Mouse (Mus musculus) stomach, embryonic 15.5 days (tissue): Measurements from ENCODE around the gene Asic3. TPM values are rescaled to one million over a fixed set of nuclear protein-coding genes. Genes with fewer than 3 reads are reported as not detected.
A peak's percentile ranks its signal among the peaks of the same experiment; 100 is the strongest.

Experiments used
- ATAC-seq: fragments of 200-750 bp; cut with Nextera tagmentation; 2 replicates; pipeline ENCODE4 v1.8.0; 2017; ENCODE audit warnings: low read depth, moderate number of reproducible peaks, moderate TSS enrichment; ENCODE audit not compliant: insufficient read depth, low FRiP score
- H3K27ac ChIP-seq: fragments of 300-500 bp; sonication (generic); 2 replicates; pipeline ENCODE4 v1.5.1; 2015; ENCODE audit warnings: mild to moderate bottlenecking, inconsistent platforms
- H3K27me3 ChIP-seq: fragments of 300-500 bp; sonication (generic); replicated peaks from 2 replicates; pipeline ENCODE4 v1.6.1; 2015; ENCODE audit warnings: inconsistent platforms
- H3K36me3 ChIP-seq: fragments of 300-500 bp; sonication (generic); 2 replicates; pipeline ENCODE4 v1.6.1; 2015; ENCODE audit warnings: inconsistent platforms
- H3K4me1 ChIP-seq: fragments of 300-500 bp; sonication (generic); 2 replicates; pipeline ENCODE4 v1.6.1; 2015; ENCODE audit warnings: inconsistent platforms
- H3K4me2 ChIP-seq: fragments of 300-500 bp; sonication (generic); 2 replicates; pipeline ENCODE4 v1.6.1; 2015; ENCODE audit warnings: mild to moderate bottlenecking, inconsistent platforms
- H3K4me3 ChIP-seq: fragments of 300-500 bp; sonication (generic); replicated peaks from 2 replicates; pipeline ENCODE4 v1.5.1; 2015; ENCODE audit warnings: inconsistent platforms
- H3K9ac ChIP-seq: fragments of 300-500 bp; sonication (generic); 2 replicates; pipeline ENCODE4 v1.6.1; 2015; ENCODE audit warnings: inconsistent platforms
- H3K9me3 ChIP-seq: fragments of 300-500 bp; sonication (generic); 2 replicates; pipeline ENCODE4 v1.6.1; 2016; ENCODE audit warnings: inconsistent platforms
- WGBS: fragments of 180-500 bp; shearing (Covaris S2); methylation state at CpG from one replicate; pipeline ENCODE4 v1.1.7; 2015; 5-methylcytosine and 5-hydroxymethylcytosine counted together
- polyA plus RNA-seq: library from polyadenylated mRNA; unstranded; fragments of >200 nt; fragmentation: Nextera tagmentation; extraction: Ambion mirVana; gene quantifications from 2 replicates; pipeline ENCODE4 v1.2.1, GENCODE M21; 2015

The Asic3 gene
- polyA plus RNA-seq, 1 experiment from 2014 or later = 0.18 TPM

DNA sequence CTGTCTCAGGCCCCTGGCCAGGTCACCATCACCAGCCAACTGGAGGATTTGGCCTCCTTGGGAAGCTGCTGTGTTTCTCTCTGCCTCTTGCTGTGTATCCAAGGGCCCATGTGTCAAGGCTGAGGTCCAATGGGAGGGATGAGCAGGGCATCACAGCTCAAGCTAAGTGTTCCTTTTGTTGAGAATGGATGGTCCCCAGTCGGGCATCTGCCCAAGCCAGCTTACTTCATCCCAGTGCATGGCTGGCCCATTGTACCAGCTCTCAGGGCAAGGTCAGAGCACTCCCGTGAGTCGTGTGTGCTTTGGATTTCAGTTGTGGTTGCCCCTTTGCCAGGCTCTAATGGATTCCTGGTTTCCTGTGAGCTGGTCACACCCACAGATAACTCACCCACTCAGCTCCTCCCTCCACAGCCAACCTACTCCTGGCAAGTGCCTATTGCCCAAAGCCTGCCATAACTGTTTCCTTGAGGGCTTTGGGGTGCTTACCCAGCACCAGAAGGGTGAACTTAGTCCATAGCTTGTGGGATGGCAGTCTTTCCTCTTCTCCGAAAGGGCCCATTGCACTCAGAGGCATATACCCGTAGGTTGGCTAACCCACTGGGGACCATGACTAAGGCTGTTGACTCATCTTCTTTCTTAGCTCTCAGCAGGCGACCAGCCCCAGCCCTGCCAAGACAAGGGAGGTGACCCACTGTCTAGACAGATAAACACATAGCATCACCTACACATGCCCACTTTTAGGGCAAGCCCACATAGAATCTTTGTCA, 8.4 kb upstream of the Asic3 start:
- Histone ChIP-seq H3K4me1 (no peaks in the 10 kb centered on the region), H3K4me3 (no peak overlapping the region), H3K27me3 (no peaks in the 10 kb centered on the region), H3K36me3 (peaks cover 16% of the 10 kb centered on the region), H3K27ac (no peak overlapping the region), H3K9ac (no peak overlapping the region), H3K4me2 (no peak overlapping the region), H3K9me3 (no peaks in the 10 kb centered on the region)
- WGBS = 76% methylated on average over 6 of the region's 6 CpGs
- no peak for ATAC-seq

DNA sequence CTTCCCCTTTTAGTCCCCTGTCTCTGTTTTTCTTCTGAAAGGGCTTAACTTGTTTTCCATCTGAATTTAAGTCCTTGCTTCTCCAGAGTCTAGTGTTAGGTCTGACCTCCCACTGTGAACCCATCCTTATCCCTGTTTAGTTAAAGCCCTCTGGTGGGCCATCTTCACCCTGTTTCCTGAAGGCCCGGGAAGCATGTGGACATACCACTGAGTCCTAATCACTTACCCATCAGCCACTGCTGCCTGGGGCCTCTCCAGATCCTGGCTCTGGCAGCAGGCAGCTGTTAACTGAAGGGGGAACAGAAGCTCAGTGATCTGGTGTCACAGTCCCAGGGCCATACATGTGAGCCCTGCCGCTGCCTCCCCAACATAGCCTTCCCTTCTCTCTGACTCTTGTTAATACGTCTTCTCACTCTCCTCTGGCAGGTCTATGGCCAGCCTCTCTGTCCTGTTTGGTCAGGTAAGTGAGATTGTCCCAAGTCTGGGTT, 7.8 kb upstream of the Asic3 start:
- H3K4me3 ChIP-seq = no peak overlapping the region
- no peak overlapping the region for H3K4me2 ChIP-seq
- H3K9ac ChIP-seq = no peak overlapping the region
- 69% methylated on average over 3 of the region's 3 CpGs for WGBS
- no peaks in the 10 kb centered on the region for H3K27me3 ChIP-seq
- H3K4me1 ChIP-seq = no peaks in the 10 kb centered on the region
- H3K27ac ChIP-seq = no peak overlapping the region
- no peaks in the 10 kb centered on the region for H3K9me3 ChIP-seq
- no peak for ATAC-seq
- H3K36me3 ChIP-seq = peaks cover 16% of the 10 kb centered on the region

DNA sequence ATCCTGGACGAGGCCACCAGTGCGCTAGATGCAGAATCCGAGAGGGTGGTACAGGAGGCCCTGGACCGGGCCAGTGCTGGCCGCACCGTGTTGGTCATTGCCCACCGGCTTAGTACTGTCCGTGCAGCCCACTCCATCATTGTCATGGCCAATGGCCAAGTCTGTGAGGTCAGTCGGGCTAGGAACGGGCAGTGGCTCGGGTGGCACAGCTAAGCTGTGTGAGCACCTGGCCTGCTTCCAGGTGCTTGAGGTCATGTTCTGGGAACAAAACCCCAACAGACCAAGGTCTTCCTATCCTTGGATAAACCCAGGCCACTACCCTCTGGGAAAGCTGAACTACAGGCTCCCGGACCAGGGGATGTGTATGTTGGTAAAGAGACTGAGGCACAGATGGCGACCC, 4.5 kb upstream of the Asic3 start:
- H3K9ac ChIP-seq = no peak overlapping the region
- 0 out of 2 replicates have a peak, but pooled peaks cover 2% of the 10 kb centered on the region for H3K4me1 ChIP-seq
- H3K4me3 ChIP-seq = no peak overlapping the region
- H3K27ac ChIP-seq = no peak overlapping the region
- H3K9me3 ChIP-seq = no peaks in the 10 kb centered on the region
- no peak overlapping the region for H3K4me2 ChIP-seq
- WGBS = 88% methylated on average over 13 of the region's 13 CpGs
- H3K36me3 ChIP-seq = peaks cover 11% of the 10 kb centered on the region
- no peak for ATAC-seq
- no peaks in the 10 kb centered on the region for H3K27me3 ChIP-seq

DNA sequence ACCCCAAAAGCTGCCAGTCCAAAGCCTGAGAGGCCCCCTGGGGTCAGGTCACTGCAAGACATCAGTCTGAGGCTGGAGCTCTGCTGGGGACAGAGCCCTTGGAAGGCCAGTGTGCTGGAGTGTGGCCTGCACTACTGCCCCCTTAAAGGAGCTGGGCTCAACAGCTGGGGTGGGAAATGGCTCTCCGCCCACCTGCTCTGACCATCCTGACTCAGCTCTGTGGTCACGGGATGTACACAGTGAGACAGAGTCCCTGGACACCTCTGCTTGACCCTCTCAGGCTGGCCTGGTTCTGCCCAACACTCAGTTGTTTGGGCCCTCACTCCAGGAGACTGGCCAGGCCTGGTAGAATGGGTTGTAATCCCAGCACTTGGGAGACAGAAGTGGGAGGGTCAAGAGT, 3.7 kb upstream of the Asic3 start:
- 0 out of 2 replicates have a peak, but pooled peaks cover 3% of the 10 kb centered on the region for H3K4me1 ChIP-seq
- no peak for ATAC-seq
- 92% methylated on average over 2 of the region's 2 CpGs for WGBS

DNA sequence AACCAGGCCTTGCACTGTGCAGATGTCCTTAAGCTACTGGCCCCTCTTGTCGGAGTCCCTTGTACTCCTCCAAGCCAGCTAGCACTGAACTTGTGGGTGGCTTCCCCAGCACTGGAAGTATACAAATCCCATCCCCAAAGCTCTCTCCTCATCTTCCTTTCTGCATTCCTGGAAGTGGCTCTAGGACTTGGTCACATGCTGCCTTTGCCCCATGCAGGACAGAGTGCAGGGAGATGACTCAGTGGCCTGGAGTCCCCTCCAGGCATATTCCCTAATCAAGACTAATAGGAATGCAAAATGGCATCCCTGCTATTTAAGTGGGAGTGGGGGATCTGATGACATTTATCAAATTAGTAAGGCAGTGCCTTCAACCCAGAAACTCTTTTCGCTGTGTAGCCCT, 1.1 kb upstream of the Asic3 start:
- Histone ChIP-seq H3K9ac (no peak overlapping the region), H3K27me3 (no peaks in the 10 kb centered on the region), H3K9me3 (no peaks in the 10 kb centered on the region), H3K4me2 (no peak overlapping the region), H3K27ac (no peak overlapping the region), H3K4me1 (peaks cover 8% of the 10 kb centered on the region), H3K36me3 (no peaks in the 10 kb centered on the region), H3K4me3 (no peak overlapping the region)
- 87% methylated on average over 2 of the region's 2 CpGs for WGBS
- ATAC-seq = no peak

More for the DNA sequence above, 3.7 kb upstream of the Asic3 start:
- Histone ChIP-seq H3K36me3 (peaks cover 6% of the 10 kb centered on the region; the same call in 1 of the 2 replicates), H3K4me2 (no peak overlapping the region), H3K9me3 (no peaks in the 10 kb centered on the region), H3K27me3 (no peaks in the 10 kb centered on the region), H3K27ac (no peak overlapping the region), H3K4me3 (no peak overlapping the region), H3K9ac (no peak overlapping the region)

DNA sequence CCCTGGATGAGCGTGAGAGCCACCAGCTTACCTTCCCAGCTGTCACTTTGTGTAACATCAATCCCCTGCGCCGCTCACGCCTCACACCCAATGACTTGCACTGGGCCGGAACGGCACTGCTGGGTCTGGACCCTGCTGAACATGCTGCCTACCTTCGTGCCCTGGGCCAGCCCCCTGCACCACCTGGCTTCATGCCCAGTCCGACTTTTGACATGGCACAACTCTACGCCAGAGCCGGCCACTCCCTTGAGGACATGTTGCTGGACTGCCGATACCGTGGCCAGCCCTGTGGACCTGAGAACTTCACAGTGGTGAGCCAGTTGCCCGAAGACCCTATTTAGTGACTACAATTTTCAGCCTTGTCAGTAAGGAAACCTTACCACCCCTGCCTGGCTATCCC, 746 bp downstream of the Asic3 start:
- Histone ChIP-seq H3K36me3 (no peaks in the 10 kb centered on the region; the same call in 1 of the 2 replicates), H3K4me3 (no peak overlapping the region), H3K27me3 (no peaks in the 10 kb centered on the region), H3K9ac (no peak overlapping the region), H3K4me1 (peaks cover 8% of the 10 kb centered on the region), H3K4me2 (no peak overlapping the region), H3K27ac (no peak overlapping the region), H3K9me3 (no peaks in the 10 kb centered on the region)
- no peak for ATAC-seq
- 83% methylated on average over 13 of the region's 13 CpGs for WGBS

DNA sequence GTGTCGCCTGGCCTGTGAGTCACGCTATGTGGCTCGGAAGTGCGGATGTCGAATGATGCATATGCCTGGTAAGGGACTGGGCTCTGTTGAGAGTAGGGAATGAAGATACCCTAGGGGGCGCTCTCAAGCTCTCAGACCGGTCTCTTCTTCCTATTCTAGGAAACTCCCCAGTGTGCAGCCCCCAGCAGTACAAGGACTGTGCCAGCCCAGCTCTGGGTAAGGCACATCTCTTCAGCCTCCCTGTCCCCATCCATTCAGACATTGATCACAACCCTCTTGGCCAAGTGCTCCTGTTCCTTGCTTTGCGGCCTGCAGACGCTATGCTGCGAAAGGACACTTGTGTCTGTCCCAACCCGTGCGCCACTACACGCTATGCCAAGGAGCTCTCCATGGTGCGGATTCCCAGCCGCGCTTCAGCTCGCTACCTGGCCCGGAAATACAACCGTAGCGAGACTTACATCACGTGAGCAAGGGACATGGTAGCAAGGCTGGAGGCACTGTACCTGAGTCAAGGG, 3.1 kb downstream of the Asic3 start:
- Histone ChIP-seq H3K36me3 (peaks cover 12% of the 10 kb centered on the region), H3K9ac (no peak overlapping the region), H3K27ac (no peak overlapping the region), H3K4me3 (no peak overlapping the region), H3K9me3 (no peaks in the 10 kb centered on the region), H3K27me3 (no peaks in the 10 kb centered on the region), H3K4me1 (peaks cover 8% of the 10 kb centered on the region), H3K4me2 (peak overlapping the region; percentile 33; the same call in 1 of the 2 replicates)
- 3% methylated on average over 21 of the region's 21 CpGs for WGBS
- peak; percentile 32 for ATAC-seq

DNA sequence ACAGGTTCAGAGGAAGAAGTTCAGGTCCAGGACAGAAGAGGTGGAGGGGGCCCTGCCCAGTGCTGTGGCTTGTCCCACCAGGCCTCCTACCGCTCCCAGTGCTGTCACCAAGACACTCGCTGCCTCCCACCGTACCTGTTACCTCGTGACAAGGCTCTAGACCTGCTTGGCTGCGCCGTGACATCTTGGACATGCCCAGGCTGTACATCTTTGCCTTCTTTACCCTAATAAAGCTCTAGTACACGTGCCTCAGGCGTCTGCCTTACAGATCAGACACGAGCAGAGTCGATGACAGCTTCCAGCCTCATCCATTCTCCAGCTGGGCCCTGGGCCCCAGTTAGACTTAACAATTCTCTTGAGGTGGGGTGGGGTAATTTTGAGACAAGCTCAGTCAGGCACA, 4.4 kb downstream of the Asic3 start:
- 90% methylated on average over 10 of the region's 10 CpGs for WGBS
- Histone ChIP-seq H3K9me3 (no peaks in the 10 kb centered on the region), H3K4me2 (no peak overlapping the region), H3K4me3 (no peak overlapping the region), H3K36me3 (peaks cover 13% of the 10 kb centered on the region), H3K9ac (no peak overlapping the region), H3K4me1 (peaks cover 12% of the 10 kb centered on the region), H3K27me3 (no peaks in the 10 kb centered on the region), H3K27ac (no peak overlapping the region)
- ATAC-seq = no peak

DNA sequence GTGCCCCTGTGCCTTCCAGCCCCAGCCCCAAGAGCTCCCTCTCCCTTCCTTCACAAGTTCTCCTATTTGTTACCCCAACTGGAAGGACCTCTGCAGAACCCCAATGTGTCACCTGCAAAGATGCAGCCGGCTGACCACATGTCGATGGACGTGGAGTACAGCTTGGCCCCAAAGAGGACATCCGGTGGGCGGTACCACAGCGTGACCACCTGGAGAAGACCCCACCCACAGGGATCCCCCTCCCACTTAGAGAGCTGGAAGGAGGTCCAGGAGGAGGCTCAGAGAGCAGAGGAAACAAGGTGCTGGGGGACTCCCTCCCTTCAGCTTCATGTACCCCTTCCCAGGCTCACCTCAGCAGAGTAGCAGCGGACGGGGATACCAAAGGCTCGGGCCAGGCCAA, 7.2 kb downstream of the Asic3 start:
- no peak overlapping the region for H3K9ac ChIP-seq
- ATAC-seq = no peak
- no peak overlapping the region for H3K4me3 ChIP-seq
- H3K36me3 ChIP-seq = peaks cover 13% of the 10 kb centered on the region
- H3K27me3 ChIP-seq = no peaks in the 10 kb centered on the region
- 83% methylated on average over 9 of the region's 9 CpGs for WGBS
- H3K4me1 ChIP-seq = peaks cover 17% of the 10 kb centered on the region
- no peak overlapping the region for H3K27ac ChIP-seq
- H3K9me3 ChIP-seq = no peaks in the 10 kb centered on the region
- no peak overlapping the region for H3K4me2 ChIP-seq

DNA sequence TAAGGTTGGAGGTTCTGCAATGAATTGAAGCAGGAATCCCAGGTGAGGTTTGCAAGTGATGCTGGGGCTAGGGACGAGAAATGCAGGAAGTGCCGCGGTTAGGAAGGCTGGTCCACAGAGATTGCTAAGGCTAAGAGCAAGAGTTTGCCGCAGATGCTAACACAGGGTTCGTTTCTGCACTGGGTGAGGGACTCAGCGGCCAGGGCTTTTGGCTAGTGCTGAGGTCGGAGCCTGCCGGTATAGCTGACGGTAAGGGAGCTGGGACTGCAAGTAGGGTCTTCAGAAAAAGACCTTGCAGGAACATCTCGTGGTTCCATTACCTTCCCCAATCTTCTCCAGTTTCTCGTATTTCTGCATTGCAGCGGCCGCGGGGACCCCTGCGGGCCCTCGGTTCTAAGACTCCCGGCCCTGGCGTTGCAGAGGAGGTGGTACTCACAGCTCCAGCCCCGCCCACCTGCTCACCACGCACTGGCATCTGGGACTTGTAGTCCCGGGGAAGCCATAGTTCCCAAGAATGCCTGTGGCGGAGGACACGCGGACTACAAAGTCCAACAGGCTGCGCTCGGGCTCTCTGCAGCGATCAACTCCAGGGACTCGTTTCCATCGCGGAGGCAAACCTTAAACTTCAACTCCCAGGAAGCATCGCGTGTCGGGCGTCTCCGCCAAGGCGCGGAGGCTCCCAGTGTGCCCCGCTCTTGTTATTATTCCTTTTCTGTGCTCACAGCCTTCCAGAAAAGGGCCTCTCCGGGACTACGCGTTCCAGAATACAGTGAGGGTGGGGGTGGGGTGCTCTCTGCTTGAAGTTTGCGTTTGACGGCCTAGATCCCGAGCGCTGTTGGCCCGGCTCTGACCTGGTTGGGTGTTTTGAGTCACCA, 10.2 kb downstream of the Asic3 start, which contains the start of the genes Cdk5 and Slc4a2:
Gene Cdk5, minus strand, starts transcription at position 402 of the 875 bp plus-strand sequence.
Gene Slc4a2, plus strand, starts transcription at position 709 of the 875 bp plus-strand sequence.
- Histone ChIP-seq H3K4me1 (peaks cover 40% of the 10 kb centered on the region), H3K4me3 (peak within 1 kb of the TSS; percentile 65), H3K36me3 (peaks cover 13% of the 10 kb centered on the region), H3K9me3 (no peaks in the 10 kb centered on the region), H3K27ac (peak within 1 kb of the TSS; percentile 97), H3K9ac (peak within 1 kb of the TSS; percentile 76), H3K27me3 (no peaks in the 10 kb centered on the region), H3K4me2 (peak within 1 kb of the TSS; percentile 93)
- WGBS = under 1% methylated on average over 46 of the region's 46 CpGs
- ATAC-seq = peak; percentile 91

DNA sequence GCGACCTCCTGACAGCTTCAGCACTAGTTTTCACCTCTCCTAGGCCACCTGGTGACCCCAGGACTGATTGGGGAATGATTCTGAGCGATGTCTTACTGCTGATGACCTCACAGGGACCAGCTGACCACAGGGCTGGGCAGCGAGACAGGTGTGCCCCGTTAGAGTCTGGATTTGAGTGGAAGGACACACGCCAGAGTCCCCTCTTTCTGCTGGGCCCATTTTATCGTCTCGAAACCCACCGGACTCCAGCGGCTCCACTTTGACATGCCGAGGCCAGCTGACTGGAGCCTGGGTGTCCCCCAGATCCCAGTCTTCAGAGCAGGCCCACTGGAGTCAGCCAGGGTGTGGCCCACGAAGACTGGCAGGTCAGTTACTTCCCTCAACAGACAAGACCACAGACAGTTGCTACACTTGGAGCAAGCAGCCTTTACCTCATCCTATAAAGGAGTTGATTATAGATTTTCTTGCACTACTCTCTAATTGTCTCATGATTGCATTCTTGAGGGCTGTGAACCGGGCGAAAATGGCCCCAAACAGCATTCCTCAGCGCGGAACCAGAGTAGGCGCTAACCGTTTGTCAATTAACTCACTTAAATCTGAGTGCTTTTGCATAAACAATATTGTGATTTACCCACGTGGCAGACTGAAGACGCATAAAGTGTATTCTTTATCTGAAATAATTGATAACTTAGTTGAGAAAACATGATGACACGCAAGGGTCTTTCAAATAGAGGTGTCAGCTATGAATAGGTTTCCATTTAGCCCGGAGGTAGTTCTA, 11.0 kb downstream of the Asic3 start:
- Histone ChIP-seq H3K27ac (peak overlapping the region; percentile 97), H3K9ac (peak overlapping the region; percentile 47), H3K4me1 (peaks cover 47% of the 10 kb centered on the region), H3K36me3 (peaks cover 12% of the 10 kb centered on the region), H3K9me3 (no peaks in the 10 kb centered on the region), H3K4me3 (peak overlapping the region; percentile 65), H3K4me2 (peak overlapping the region; percentile 93), H3K27me3 (no peaks in the 10 kb centered on the region)
- WGBS = 8% methylated on average over 21 of the region's 21 CpGs
- ATAC-seq = no peak
